Mouse (Mus musculus) lung, postnatal 14 days (tissue): Measurements from ENCODE around the gene Smarcb1.

Source experiments
- DNase-seq: peaks from one replicate; pipeline ENCODE4 v3.0.0; 2021

The Smarcb1 gene

GRCm38 (mm10) chr10:75854791-75855190, 66.6 kb downstream of the Smarcb1 start:
- DNase-seq, result no peak

DNA sequence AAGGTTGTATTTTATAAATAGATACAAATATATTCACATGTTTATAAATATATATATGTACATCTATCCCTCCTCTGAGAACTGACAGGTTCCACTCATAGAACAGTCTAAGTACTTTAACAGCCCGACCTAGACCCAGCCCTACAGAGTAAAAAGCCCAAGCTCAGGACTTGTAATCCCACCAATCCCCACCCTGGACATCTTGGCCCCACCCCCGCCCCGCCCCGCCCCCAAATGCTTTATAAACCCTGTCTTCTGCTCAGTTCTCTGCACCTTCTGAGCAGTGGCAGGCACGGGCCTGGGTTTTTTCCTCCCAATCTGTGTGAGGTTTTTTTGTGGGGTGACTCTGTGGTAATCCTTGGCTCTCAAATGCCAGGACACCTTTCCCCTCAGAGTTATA, 67.3 kb downstream of the Smarcb1 start:
- DNase-seq, result no peak

DNA sequence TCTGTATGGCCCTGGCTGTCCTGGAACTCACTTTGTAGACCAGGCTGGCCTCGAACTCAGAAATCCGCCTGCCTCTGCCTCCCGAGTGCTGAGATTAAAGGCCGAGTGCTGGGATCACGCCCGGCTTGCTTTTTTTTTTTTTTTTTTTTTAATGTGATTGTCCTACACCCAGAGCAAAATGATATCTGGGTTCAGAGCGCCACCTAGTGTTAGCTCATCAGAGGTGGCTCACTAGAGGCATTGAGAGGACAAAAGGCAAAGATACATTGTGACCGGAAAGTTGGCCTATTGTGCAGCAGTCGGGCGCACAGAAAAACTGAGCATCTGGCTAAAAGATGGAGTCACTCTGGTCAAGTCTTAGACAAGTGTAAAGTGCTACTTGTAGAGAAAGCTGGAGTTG, 68.0 kb downstream of the Smarcb1 start:
- DNase-seq, result peak; percentile 93

DNA sequence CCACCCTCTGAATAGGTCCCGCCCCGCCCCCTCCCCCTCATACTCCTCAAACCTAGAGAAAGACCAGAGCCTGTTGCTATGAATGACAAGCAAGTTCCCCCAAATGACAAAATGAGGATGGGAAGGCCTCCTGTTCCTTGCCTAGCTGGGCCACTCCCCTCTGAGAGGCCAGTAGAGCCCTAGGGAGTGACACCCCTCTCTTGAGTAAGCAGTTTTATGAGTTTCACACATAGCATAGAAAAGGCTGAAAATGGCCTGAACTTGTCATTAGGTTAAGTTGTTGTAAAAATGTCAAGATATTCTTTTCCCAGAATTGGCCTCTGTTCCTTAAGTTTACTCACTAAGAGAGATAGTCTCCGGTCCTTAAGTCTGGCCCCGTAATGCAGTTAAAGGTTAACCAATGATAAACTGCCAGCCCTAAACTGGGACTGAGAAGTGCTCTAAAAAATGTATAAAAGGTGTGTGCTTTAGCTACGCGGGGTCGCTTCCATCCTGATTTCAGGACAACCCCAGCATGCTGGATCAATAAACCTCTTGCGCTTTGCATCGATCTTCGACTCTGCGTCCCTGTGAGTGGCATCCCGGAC, 68.8 kb downstream of the Smarcb1 start:
- DNase-seq, result no peak

GRCm38 (mm10) chr10:75851681-75852080, 69.7 kb downstream of the Smarcb1 start:
- no peak for DNase-seq

- DNase-seq, result no peak
These were observed 70.3 kb downstream of the Smarcb1 start for GRCm38 (mm10) chr10:75851076-75851475.

DNA sequence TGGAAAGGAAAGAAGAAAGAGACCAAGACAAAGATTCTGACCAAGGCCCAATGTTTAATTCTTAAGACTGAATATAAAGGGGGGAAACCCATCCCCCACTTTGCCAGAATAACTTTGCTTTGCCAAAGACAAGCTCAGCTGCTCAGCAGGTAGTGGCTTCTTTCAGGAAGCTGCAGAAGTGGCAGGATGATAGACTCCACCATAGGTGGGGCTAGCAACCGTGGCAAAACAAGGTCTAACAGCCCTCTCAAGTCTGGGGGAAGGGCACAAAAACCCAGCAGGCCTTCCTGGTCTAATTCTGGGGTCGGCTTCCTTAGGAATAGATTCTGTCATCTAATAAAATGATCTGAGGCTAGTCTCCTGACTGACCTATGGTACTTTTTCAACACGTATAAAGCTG, 73.0 kb downstream of the Smarcb1 start:
- DNase-seq, result no peak
